ENCODE assay signal across 13 mouse cellular contexts in the genomic region with DNA sequence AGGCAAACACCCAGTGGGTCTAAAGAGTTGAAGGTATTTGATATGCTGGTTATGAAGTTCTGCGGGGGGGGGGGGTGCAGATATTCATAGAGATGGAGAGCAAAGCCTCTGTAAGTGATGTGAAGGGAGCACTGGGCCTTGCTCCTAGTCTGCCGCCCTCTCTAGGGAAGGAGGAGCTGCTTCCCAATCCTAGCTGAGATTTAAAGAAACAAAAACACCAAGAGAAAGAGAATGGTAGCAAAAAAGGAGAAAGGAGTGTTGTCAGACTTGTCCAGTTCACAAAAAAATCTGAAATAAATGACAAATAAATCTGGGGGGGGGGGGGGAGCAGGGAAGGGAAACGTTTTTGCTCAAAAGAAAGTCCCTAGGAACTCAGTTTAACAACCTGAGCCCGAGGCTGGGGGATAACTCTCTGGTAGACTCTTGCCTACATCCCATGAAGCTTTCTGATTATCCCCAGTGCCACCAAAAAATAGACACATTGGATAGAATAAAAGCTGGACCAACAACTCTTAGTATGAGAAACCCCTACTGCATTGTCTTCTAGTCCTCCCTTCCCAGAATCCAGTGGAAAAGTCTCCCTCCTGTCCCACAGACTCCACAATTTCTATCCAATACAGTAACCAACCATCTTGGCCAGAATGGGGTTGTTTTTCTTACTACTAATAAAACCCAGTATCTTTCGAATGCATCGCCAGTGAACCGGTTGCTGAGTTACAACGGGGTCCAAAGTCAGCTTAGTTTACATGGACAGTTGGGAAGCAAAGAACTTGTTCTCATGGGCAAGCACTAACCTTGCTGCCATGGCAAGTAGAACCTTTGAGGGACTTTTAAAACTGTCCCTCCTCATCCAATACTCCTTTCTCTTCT. TPM values are rescaled to one million over a fixed set of nuclear protein-coding genes. Genes with fewer than 3 reads are reported as not detected.
DNase-seq lines count a peak whose midpoint lies in the region; ATAC-seq and TF ChIP-seq lines count a peak whose summit lies in the region.
"Had no signal": no experiment of that assay in that cellular context is flagged by ENCODE, and none has a peak within 500 bp of the region (broad histone marks: within the 10 kb centered on the region; RNA-seq: fewer than 3 reads in every experiment).

No protein-coding gene starts in this region.

- H3K27ac ChIP-seq in layer of hippocampus, adult 2 months, result 0 out of 2 replicates have a peak overlapping the region, but pooled peaks have one; percentile 20
- peak overlapping the region; percentile 94 for H3K27ac ChIP-seq in hindbrain, embryonic 12.5 days
- H3K27ac ChIP-seq in midbrain, embryonic 13.5 days, result peak overlapping the region; percentile 93
- H3K27ac ChIP-seq: heart, embryonic 15.5 days; intestine, embryonic 15.5 days; lung, embryonic 15.5 days had no signal

- no peaks in the 10 kb centered on the region for H3K9me3 ChIP-seq in hindbrain, embryonic 12.5 days (replicated peaks)
- no peaks in the 10 kb centered on the region for H3K9me3 ChIP-seq in midbrain, embryonic 13.5 days
- H3K9me3 ChIP-seq: heart, embryonic 15.5 days; intestine, embryonic 15.5 days; lung, embryonic 15.5 days had no signal

- peaks cover 12% of the 10 kb centered on the region for H3K4me1 ChIP-seq in hindbrain, embryonic 12.5 days
- H3K4me1 ChIP-seq in midbrain, embryonic 13.5 days (replicated peaks), result peaks cover 50% of the 10 kb centered on the region

- peaks cover 87% of the 10 kb centered on the region for H3K27me3 ChIP-seq in hindbrain, embryonic 12.5 days
- H3K27me3 ChIP-seq in midbrain, embryonic 13.5 days, result peaks cover 91% of the 10 kb centered on the region

- H3K4me2 ChIP-seq in hindbrain, embryonic 12.5 days (replicated peaks), result peak overlapping the region; percentile 79
- peak overlapping the region; percentile 70 for H3K4me2 ChIP-seq in midbrain, embryonic 13.5 days (replicated peaks)
- H3K4me2 ChIP-seq: heart, embryonic 15.5 days; intestine, embryonic 15.5 days; lung, embryonic 15.5 days had no signal

- no peak overlapping the region for H3K4me3 ChIP-seq in layer of hippocampus, adult 2 months
- no peak overlapping the region for H3K4me3 ChIP-seq in hindbrain, embryonic 12.5 days
- no peak overlapping the region for H3K4me3 ChIP-seq in midbrain, embryonic 13.5 days (replicated peaks)
- H3K4me3 ChIP-seq: heart, embryonic 15.5 days; intestine, embryonic 15.5 days; lung, embryonic 15.5 days had no signal

- 0 out of 2 replicates have a peak overlapping the region, but pooled peaks have one; percentile 55 for H3K9ac ChIP-seq in hindbrain, embryonic 12.5 days
- H3K9ac ChIP-seq in midbrain, embryonic 13.5 days (replicated peaks), result 0 out of 2 replicates have a peak overlapping the region, but pooled peaks have one; percentile 52
- H3K9ac ChIP-seq: heart, embryonic 15.5 days; intestine, embryonic 15.5 days; lung, embryonic 15.5 days had no signal

- 2% methylated on average over 7 of the region's 8 CpGs for WGBS in hindbrain, embryonic 12.5 days
- 3% methylated on average over 7 of the region's 8 CpGs for whole genome bisulfite sequencing in midbrain, embryonic 13.5 days

- TF ChIP-seq CTCF in layer of hippocampus, adult 2 months (conservative IDR thresholded peaks at IDR 0.05), result no peak

- ATAC-seq in hindbrain, embryonic 12.5 days (ENCODE audit: low FRiP score), result no peak
- no peak for ATAC-seq in midbrain, embryonic 13.5 days
- ATAC-seq: intestine, embryonic 15.5 days had no signal

- DNase-seq in layer of hippocampus, adult 2 months (ENCODE audit: low spot score in 2 of 2), result no peak
- DNase-seq in layer of hippocampus, adult 8-10 months (ENCODE audit: low spot score in 2 of 2), result no peak
- no peak for DNase-seq in urinary bladder, postnatal 10 days (ENCODE audit: low spot score)
- DNase-seq in thymus, postnatal 25 days, result no peak
- no peak for DNase-seq in heart, adult 8-10 months (ENCODE audit: low spot score)
- DNase-seq: gastrocnemius, postnatal 10 days; kidney, postnatal 36 days had no signal

- no peaks in the 10 kb centered on the region for H3K36me3 ChIP-seq in hindbrain, embryonic 12.5 days
- H3K36me3 ChIP-seq in midbrain, embryonic 13.5 days, result no peaks in the 10 kb centered on the region
- H3K36me3 ChIP-seq: heart, embryonic 15.5 days; intestine, embryonic 15.5 days; lung, embryonic 15.5 days had no signal

RNA-seq across cellular contexts. Expression of a gene that starts 20.2 kb away (rescaled TPM):
- total RNA-seq in layer of hippocampus, adult 2 months (2021), result 10 to 100 TPM; 12.1 to 18.4 TPM
- 10 to 100 TPM in 3 of 4 experiments, 1 to 10 TPM in 1; 9.9 to 13.1 (median 11.2) TPM for total RNA-seq in layer of hippocampus, adult 8-10 months (2022)
- polyA plus RNA-seq in hindbrain, embryonic 12.5 days (2016; fragmentation: Nextera tagmentation; extraction: Ambion mirVana), result 17.0 and 17.9 TPM in 2 replicates
- polyA plus RNA-seq in midbrain, embryonic 13.5 days (2015; fragmentation: Nextera tagmentation; extraction: Ambion mirVana), result 14.8 and 16.4 TPM in 2 replicates
- total RNA-seq in heart, adult 8-10 months (2022), result under 1 TPM in 1 of 4 experiments, not detected in 3; 0.06 TPM
- polyA plus RNA-seq: intestine, embryonic 15.5 days; stomach, embryonic 14.5 days had no signal

RNA-seq across cellular contexts. Expression of a gene that starts 23.6 kb away (rescaled TPM):
- total RNA-seq in layer of hippocampus, adult 2 months (2021), result 1 to 10 TPM; 2.8 to 3.3 TPM
- total RNA-seq in layer of hippocampus, adult 8-10 months (2022), result 1 to 10 TPM; 2.7 to 4.8 (median 3.5) TPM
- polyA plus RNA-seq in hindbrain, embryonic 12.5 days (2016; fragmentation: Nextera tagmentation; extraction: Ambion mirVana), result 54.0 and 55.0 TPM in 2 replicates
- 53.2 and 56.6 TPM in 2 replicates for polyA plus RNA-seq in midbrain, embryonic 13.5 days (2015; fragmentation: Nextera tagmentation; extraction: Ambion mirVana)
- not detected for total RNA-seq in heart, adult 8-10 months (2022)
- polyA plus RNA-seq: heart, embryonic 15.5 days; intestine, embryonic 15.5 days; lung, embryonic 15.5 days; stomach, embryonic 14.5 days had no signal

Comparison
In these comparisons a context has a peak if more than half of its experiments do, and no peak if none do; other contexts are left out.
1. H3K27ac ChIP-seq: peak in every context shown above with its lines; median percentile 94 in hindbrain, embryonic 12.5 days; 93 in midbrain, embryonic 13.5 days; 20 in layer of hippocampus, adult 2 months.
2. RNA of a gene that starts 20.2 kb away (total RNA-seq): 12.1 to 18.4 TPM in layer of hippocampus, adult 2 months and 9.9 to 13.1 TPM in layer of hippocampus, adult 8-10 months; 0.06 TPM in heart, adult 8-10 months; every median in the first group is over 10 times any median in the second.